Mouse (Mus musculus) NIH3T3 (cell line): ENCODE results near the gene AC124502.3.

Experiments used
- DNase-seq: peaks from one replicate; pipeline ENCODE4 v3.0.0-alpha.2; 2012; ENCODE audit warnings: low read depth

Gene AC124502.3

DNA sequence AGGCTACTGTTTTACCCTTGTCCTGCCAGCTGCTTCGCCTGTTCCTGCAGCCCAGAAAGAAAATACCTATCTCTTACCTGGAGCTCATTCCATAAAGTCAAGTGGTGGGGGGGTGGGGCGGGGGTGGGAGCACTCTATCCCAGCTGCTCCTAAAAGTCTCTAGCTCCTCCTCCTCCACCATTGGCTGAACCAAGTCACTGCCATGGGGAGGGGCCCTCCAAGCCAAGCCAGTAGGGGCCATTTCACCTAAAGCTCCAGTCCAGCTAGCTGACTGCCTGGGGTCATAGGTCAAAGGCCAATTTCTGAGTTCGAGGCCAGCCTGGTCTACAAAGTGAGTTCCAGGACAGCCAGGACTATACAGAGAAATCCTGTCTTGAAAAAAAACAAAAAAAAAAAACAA is 6.0 kb upstream of the AC124502.3 start:
- no peak for DNase-seq

DNA sequence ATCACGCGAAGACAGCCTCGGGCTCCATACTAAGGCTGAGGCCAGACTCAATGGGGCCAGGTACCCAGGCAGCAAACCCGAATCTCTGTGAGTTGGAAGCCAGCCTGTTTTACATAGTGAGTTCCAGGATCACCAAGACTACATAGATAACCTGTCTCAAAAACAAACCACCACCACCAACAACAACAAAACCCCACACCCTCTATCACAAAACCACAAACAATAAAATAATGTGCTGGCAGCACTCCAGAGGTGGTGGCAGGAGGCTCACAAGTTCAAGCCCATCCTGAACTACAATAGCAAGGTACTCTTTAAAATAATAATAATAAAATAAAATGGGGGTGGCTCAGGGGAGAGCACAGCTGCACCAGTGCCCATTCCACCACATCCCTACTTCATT is 2.1 kb upstream of the AC124502.3 start:
- no peak for DNase-seq

DNA sequence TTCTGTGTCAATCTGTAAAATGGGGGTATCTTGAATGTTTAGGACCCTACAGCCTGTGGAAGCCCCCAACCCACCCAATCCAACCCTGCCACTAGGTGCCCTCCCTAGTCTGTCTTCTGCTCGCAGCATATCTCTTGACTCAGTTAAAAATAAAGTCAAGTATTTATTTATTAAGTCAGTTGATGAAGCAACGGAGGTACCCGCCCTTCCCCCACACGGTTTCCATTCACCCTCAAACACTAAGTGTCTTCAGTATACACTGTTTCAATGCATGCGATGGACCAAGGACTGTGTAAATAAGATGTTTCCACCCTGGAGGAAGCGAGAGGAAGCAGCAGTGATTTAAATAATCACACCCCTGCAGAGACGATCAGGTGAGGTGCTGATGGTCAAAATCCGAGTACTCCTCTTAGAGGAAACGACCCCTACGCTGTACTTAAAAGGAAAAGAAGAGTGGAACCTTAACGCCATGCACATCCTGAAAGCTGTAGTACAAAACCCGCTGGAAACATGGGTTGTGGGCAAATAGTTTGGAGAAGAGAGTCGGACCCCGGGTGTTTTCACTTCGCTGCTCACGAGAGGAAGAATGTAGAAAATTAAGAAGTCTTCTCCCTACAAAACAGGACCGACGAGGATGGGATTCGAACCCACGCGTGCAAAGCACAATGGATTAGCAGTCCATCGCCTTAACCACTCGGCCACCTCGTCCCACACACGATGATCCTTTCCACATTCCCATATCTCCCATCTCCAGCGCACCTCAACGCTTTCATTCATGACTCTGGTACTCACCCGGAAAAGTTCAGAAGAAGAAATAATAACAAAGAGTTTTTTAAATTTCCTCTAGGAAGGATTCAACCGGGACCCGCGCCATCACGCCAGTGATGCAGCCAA is 766 bp upstream of the AC124502.3 start:
- peak; percentile 93 for DNase-seq

DNA sequence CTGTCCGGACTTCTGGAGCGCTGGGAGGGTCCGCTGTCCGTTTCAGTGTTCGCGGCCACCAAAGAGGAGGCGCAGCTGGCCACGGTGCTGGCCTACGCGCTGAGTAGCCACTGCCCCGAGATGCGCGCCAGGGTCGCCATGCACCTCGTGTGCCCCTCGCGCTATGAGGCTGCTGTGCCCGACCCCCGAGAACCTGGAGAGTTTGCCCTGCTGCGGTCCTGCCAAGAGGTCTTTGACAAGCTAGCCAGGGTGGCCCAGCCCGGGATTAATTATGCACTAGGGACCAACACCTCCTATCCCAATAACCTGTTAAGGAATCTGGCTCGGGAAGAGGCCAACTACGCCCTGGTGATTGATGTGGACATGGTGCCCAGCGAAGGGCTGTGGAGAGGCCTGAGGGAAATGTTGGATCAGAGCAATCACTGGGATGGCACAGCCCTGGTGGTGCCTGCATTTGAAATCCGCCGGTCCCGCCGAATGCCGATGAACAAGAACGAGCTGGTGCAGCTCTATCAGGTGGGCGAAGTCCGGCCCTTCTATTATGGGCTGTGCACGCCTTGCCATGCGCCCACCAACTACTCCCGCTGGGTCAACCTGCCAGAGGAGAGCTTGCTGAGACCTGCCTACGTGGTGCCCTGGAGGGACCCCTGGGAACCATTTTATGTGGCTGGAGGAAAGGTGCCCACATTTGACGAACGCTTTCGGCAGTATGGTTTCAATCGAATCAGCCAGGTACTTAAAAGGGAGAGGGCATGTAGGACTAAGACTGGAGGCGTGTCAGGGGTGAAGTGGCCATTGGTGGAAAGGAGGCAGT is 817 bp downstream of the AC124502.3 start:
- DNase-seq, result no peak

DNA sequence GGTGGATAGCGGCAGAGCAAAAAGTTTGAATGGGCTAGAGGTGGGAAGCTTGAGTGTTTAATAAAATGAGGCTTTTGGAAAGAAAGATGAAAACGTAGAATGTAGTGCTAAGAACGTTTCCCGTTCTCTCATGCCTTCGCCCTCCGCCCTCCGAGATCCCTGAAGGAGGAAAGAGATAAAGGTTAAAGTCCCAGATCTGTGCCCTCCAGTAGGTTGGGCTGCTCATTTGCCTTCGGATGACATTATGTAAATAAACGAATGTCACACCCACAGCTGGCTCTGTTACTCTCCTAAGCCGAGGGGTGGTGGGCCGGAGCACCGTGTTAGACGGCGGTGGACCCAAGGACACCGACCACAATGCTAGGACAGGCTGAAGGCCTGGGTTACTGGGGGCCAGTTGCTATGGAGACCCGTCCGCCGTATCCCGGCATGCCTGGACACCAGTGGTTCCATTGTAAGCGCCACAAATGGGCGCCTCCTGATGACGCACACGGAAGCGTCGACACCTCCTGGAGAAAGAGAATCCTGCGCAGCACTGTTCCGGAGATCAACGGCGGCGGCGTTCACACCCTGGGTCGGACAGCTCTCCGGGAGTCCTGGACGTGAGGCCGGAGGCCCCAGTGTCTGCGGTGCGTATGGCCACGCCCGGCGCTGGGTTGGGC is 2.3 kb downstream of the AC124502.3 start, which contains the start of gene Brms1:
Brms1 (plus strand) TSS at position 493 of the 662 bp plus-strand sequence.
- DNase-seq, result peak; percentile 99

DNA sequence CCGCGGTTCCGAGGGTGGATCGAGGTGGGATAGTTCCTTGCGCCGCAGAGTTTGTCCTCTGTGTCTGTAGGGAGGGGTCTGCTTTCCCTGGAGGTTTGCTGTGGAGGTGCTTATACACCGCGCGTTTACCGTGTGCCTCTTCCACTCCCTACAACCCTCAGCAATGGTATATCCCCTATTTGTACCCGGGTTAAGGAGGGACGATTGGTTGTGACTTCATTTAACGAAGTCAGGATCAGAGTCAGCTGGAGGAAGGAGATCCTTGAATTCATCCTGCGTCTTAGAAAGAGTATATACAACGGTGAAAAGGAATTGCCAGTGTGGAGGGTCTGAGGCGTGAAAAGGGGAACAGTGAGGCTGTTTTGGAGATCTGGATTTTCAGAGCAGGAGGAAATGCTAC is 2.9 kb downstream of the AC124502.3 start:
- DNase-seq, result no peak

DNA sequence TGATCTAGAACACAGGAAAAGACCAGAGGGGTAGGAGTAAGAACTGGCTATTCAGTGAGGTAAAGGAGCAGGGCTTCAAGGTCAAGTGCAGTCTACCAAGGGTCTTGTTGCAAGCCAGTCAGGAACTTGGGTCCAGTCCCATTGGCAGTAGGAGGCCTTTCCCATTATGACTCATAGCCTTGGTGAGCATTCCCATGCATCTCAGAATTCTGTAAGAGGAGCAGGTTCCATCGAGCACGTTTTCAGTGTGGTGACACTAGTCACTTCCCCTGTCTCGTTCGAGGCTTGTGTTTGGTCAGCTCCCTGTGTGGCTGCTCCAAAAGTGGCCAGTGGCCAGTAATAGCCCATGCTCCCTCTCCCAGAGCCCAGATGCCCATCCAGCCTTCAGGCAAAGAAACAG is 6.8 kb downstream of the AC124502.3 start:
- DNase-seq, result peak; percentile 80

DNA sequence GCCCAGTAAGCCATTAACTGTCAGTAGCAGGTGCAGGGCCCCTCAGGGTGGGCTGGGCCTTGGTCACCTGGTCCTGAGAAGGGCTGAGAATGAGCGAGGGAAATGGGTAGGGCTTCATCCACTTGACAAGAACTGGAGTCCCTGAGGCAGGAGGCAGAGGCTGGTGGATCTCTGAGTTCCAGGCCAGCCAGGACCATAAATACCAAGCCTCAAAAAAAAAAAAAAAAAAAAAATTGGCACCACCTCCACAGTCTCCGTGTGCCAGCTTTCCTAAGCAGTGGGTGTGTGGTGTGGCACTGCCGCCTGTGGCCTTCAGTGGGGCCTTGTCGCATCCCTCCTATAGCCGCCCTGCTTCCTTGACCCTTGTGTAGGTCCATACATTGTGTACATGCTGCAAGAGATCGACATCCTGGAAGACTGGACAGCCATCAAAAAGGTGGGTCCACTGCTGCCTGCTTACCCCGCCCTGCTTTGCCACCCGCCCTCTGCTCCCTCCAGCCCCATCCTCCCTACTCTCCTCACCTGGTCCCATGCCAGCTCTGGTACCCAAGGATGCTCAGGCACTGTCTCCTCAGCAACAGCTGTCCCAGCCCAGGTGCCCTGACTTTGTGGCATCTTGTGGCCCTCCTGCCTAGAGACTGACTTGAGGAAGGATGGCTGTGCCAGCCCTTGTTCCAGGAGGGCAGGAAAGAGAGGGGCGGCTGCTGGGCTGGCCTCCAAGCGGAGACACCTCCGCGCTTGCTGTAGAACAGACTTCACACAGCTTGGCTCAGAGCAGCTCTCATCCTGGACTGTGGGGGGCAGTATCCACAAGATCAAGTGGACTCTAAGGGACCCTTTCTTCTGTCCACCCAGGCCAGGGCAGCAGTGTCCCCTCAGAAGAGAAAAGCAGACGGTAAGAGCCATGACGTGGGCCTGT is 9.7 kb downstream of the AC124502.3 start:
- no peak for DNase-seq

DNA sequence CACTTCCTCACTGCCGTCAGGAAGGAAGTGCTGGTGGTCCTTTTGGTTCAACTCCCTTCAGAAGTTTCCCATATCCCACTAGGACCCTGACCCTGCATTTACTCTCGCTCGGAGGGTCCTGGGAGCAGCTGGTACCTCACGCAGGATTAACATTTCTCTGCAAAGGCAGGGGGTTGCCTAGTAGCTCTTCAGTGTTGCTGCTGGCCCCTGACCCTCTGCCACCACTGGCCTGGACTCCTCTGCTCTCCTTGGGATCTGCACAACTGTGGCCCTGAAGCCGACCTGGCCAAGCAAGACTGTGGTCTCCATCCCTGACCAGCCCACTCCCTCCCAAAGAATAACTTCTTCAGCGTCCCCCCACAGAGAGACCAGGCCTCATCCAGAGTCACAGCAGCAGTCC is 10.6 kb downstream of the AC124502.3 start:
- DNase-seq, result no peak

DNA sequence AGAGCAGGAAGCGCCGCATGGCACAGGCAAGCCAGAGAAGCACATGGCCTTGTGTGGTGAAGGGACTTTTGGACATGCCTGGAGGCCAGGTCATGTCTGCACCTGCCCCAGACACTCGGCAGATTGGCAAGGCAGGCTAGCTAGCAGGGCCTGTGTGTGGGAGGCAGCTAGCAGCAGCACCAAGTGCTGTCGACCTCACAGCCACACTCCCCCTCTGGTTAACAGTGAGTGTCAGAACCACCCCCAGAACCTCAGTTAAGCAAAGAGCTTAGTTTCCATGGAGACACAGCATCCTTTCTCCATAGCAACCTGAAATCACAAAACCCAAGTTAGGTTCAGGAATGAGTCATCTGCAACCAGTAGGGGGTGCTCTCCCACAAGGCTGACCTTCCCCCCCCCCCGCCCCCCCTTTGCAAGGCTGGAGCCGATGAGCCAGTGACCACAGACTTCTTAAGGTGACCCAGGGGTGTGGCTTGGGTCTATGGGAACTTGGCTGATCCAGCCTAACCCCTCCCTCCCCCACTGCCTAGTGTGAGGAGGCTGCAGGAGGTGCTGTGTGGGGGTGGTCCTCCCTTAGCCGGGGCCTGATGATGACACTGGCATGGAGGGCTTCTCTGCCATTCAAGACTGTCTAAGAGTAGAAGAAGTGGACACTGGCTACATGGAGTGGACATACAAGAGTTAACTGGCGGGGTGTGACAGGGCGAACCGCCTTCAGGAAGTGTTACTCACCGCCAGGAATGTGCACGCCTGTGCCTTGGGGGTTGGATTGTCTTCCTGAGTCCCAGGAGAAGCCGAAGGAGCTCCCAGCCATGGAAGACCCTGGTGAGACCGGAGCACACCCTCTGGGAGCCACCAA is 11.6 kb downstream of the AC124502.3 start, which contains the start of gene Rin1:
Rin1 (plus strand) TSS at position 435 of the 859 bp plus-strand sequence.
- DNase-seq, result peak; percentile 93

DNA sequence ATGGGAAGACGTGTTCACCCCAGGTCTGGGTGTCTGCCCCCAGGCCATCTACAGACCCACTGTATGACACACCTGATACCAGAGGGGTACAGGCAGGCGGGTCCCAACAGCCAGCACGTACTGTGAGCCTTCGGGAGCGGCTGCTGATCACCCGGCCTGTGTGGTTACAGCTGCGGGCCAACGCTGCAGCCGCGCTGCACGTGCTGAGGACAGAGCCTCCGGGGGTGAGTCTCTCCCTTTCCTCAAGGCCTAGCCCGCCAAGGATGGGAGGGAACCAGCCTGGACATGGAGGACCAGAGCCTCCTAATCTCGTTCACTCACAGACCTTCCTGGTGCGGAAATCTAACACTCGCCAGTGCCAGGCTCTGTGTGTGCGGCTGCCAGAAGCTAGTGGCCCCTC is 12.3 kb downstream of the AC124502.3 start:
- DNase-seq, result peak; percentile 68

DNA sequence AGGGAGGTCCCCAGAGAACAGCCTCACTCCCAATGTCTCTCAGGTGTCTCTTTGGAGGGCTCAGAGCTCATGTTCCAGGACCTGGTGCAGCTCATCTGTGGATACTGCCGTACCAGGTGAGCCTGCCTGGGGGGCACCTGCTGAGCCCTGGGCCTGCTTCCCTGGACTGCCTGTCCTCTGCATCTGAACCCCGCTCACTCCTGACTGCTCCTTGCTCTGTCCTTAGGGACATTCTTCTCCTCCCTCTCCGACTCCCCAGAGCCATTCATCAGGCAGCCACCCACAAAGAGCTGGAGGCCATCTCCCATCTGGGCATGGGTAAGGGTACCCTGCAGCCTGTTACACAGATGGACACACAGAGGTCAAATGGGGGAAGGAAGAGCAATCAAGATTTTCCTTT is 12.8 kb downstream of the AC124502.3 start:
- no peak for DNase-seq

DNA sequence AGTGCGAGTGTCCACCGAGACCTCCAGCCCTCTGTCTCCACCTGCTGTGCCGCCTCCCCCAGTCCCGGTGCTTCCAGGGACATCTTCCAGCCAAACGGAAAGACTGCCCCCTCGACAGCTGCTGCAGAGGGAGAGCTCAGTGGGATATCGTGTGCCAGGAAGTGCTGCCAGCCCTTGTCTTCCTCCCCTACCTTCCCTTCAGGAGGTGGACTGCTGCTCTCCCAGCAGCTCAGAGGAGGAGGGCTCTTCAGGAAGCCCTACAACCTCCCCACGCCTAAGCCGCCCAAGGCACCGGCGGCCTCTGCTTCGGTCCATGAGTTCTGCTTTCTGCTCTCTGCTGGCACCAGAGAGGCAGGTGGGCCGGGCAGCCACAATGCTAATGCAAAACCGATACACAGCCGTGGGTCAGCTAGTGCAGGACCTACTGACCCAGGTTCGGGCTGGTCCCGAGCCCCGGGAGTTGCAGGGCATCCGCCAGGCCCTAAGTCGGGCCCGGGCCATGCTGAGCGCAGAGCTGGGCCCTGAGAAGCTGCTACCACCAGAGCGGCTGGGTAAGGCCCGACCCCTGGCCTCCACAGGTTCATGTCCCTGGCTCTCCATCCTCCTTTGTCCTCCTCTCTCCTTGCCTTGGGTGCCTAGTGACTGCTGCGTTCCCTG is 13.6 kb downstream of the AC124502.3 start:
- DNase-seq, result no peak

DNA sequence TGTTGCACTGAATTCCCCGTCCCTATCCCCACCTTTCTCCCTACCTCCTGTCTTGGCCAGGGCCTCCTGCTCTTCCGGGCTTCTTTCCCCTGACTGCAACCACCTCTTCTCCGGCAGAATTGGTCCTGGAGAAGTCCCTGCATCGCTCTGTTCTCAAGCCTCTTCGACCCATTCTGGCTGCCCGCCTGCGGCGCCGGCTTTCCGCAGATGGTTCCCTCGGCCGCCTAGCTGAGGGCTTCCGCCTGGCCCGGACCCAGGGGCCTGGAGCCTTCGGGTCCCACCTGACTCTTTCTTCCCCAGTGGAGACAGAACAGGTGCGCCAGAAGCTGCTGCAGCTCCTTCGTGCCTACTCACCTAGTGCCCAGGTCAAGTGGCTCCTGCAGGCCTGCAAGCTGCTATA is 14.2 kb downstream of the AC124502.3 start:
- no peak for DNase-seq

DNA sequence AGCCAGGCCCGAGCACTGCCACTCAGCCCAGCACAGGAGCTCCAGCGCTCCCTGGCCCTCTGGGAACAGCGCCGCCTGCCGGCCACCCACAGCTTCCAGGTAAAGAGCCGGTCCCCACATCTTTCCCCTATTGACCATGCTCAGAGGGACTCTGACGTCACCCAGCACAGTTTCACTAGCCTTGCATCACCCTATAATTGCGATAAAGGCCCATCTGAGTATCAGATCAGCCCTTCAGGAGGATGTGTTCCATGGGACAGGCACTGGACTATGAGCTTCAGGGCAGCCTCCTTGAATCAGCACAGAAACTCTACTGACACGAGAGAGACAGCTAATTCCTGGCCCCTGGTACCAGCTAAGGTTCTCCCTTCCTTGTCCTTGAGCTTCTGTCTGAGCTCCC is 15.2 kb downstream of the AC124502.3 start:
- peak; percentile 91 for DNase-seq

DNA sequence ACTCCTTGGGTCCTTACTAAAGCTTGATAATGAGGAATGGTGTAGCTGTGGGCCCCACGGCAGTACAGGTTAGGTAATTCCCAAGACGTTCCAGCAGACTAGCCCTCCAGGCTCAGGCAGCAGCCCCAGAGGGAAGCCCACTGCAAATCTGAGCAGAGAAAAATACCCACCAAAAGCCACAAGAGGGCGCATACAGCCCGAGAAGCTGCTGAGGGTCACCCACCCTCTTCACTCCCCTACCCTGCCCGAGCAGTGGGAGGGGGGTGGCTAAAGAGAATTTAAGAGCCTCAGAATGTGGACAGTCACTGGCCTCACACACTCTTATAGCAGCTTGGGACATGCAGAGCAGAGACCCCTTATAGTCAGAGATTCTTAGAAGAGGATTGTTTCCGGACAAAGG is 17.6 kb downstream of the AC124502.3 start:
- peak; percentile 83 for DNase-seq

DNA sequence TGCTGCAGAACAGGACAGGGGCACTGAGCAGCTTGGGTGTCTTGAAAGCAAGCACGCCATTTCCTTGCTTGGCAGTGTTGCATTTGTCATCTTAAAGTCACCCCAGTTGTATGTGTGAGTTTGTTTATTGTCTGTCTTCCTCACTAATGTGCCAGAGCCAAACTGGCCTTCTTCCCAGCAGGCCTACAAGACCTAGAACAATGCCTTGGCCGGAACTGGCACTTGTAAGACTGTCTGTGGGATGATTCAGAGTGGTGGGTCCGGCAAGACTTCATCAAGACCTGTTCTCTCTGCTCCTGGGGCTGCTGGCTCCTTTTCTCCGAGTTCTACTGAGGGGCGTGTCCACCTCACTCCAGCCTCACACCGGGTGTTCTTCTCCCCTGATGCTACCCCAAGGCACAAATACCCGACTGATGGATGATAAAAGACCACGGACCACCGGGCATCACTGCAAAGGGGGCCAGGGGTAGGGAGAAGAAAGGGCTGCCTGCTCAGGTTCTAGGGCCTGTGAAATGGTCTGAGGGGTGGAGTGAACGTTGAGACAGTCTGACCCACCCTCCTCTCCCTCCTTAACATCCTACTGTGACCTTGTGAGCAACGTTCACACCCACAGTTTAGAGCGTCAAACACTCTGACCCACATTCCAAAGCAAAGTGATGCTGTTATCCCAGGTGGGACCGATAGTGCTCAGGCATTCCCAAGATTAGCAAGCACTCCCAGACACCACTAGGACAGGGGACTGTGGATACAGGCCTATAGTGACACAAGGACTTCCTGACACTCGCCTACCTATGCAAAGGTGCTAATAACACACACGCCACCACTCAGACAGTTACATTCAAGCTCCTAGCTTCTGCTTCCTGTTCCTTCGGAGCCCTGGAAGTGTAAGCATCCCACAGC is 19.4 kb downstream of the AC124502.3 start:
- peak; percentile 76 for DNase-seq
